Mouse (Mus musculus) forebrain, embryonic 16.5 days (tissue): ENCODE results near the gene Cbs. TPM values are rescaled to one million over a fixed set of nuclear protein-coding genes. Genes with fewer than 3 reads are reported as not detected.

Source experiments
- ATAC-seq: fragments of 200-750 bp; cut with Nextera tagmentation; 2 replicates; pipeline ENCODE4 v1.8.0; 2017; ENCODE audit warnings: mild to moderate bottlenecking, moderate library complexity
- H3K27ac ChIP-seq: fragments of 300-500 bp; sonication (generic); 2 replicates; pipeline ENCODE4 v1.5.1; 2014; ENCODE audit warnings: low read length, control low read depth
- H3K27me3 ChIP-seq: fragments of 300-500 bp; sonication (generic); replicated peaks from 2 replicates; pipeline ENCODE4 v1.6.1; 2014; ENCODE audit warnings: low read length; ENCODE audit not compliant: control insufficient read depth, insufficient read depth
- H3K36me3 ChIP-seq: fragments of 300-500 bp; sonication (generic); 2 replicates; pipeline ENCODE4 v1.6.1; 2014; ENCODE audit not compliant: control insufficient read depth, insufficient read depth
- H3K4me1 ChIP-seq: fragments of 300-500 bp; sonication (generic); replicated peaks from 2 replicates; pipeline ENCODE4 v1.6.1; 2014; ENCODE audit warnings: low read length; ENCODE audit not compliant: control insufficient read depth, insufficient read depth
- H3K4me2 ChIP-seq: fragments of 300-500 bp; sonication (generic); 2 replicates; pipeline ENCODE4 v1.6.1; 2014; ENCODE audit warnings: mild to moderate bottlenecking, low read length, control low read depth
- H3K4me3 ChIP-seq: fragments of 300-500 bp; sonication (generic); replicated peaks from 2 replicates; pipeline ENCODE4 v1.5.1; 2014; ENCODE audit warnings: mild to moderate bottlenecking, low read length, control low read depth
- H3K9ac ChIP-seq: fragments of 300-500 bp; sonication (generic); replicated peaks from 2 replicates; pipeline ENCODE4 v1.6.1; 2014; ENCODE audit warnings: low read depth, low read length, control low read depth
- H3K9me3 ChIP-seq: fragments of 300-500 bp; sonication (generic); 2 replicates; pipeline ENCODE4 v1.6.1; 2016; ENCODE audit warnings: low read length; ENCODE audit not compliant: control insufficient read depth
- WGBS: fragments of 180-500 bp; shearing (Covaris S2); extraction: QIAGEN DNeasy Blood & Tissue Kit; methylation state at CpG from one replicate; pipeline ENCODE4 v1.1.7; 2014; 5-methylcytosine and 5-hydroxymethylcytosine counted together
- polyA plus RNA-seq: library from polyadenylated mRNA; unstranded; fragments of >200 nt; fragmentation: Nextera tagmentation; extraction: Ambion mirVana; gene quantifications from 2 replicates; pipeline ENCODE4 v1.2.1, GENCODE M21; 2015

Cbs gene
- polyA plus RNA-seq, 1 experiment from 2014 or later = 8.7 TPM

- Histone ChIP-seq H3K4me3 (no peak overlapping the region), H3K27me3 (no peaks in the 10 kb centered on the region), H3K9ac (no peak overlapping the region), H3K27ac (no peak overlapping the region), H3K4me2 (no peak overlapping the region), H3K36me3 (peaks cover 50% of the 10 kb centered on the region), H3K4me1 (peaks cover 13% of the 10 kb centered on the region), H3K9me3 (no peaks in the 10 kb centered on the region)
- WGBS = 87% methylated on average over 6 of the region's 6 CpGs
- ATAC-seq = no peak
Observed at GRCm38 (mm10) chr17:31653277-31653676, 16.2 kb upstream of the Cbs start.

GRCm38 (mm10) chr17:31652152-31652551, 15.1 kb upstream of the Cbs start:
- Histone ChIP-seq H3K27ac (no peak overlapping the region), H3K9ac (no peak overlapping the region)
- 90% methylated on average over 14 of the region's 14 CpGs for WGBS

GRCm38 (mm10) chr17:31646199-31647002, 9.4 kb upstream of the Cbs start:
- Histone ChIP-seq H3K4me3 (no peak overlapping the region), H3K27me3 (no peaks in the 10 kb centered on the region), H3K4me1 (no peaks in the 10 kb centered on the region), H3K36me3 (peaks cover 46% of the 10 kb centered on the region), H3K4me2 (no peak overlapping the region), H3K27ac (no peak overlapping the region), H3K9ac (no peak overlapping the region), H3K9me3 (no peaks in the 10 kb centered on the region)
- 93% methylated on average over 5 of the region's 5 CpGs for WGBS
- no peak for ATAC-seq

More at GRCm38 (mm10) chr17:31652152-31652551, 15.1 kb upstream of the Cbs start:
- Histone ChIP-seq H3K36me3 (peaks cover 59% of the 10 kb centered on the region), H3K9me3 (no peaks in the 10 kb centered on the region), H3K27me3 (no peaks in the 10 kb centered on the region), H3K4me3 (no peak overlapping the region), H3K4me1 (peaks cover 5% of the 10 kb centered on the region), H3K4me2 (no peak overlapping the region)
- ATAC-seq = no peak

GRCm38 (mm10) chr17:31642913-31643312, 5.9 kb upstream of the Cbs start:
- Histone ChIP-seq H3K4me2 (no peak overlapping the region), H3K36me3 (peaks cover 21% of the 10 kb centered on the region), H3K9ac (no peak overlapping the region), H3K4me3 (no peak overlapping the region), H3K9me3 (no peaks in the 10 kb centered on the region), H3K4me1 (peaks cover 6% of the 10 kb centered on the region), H3K27ac (no peak overlapping the region), H3K27me3 (no peaks in the 10 kb centered on the region)
- 80% methylated on average over 4 of the region's 4 CpGs for WGBS
- no peak for ATAC-seq

- Histone ChIP-seq H3K4me1 (peaks cover 11% of the 10 kb centered on the region), H3K4me2 (no peak overlapping the region), H3K36me3 (peaks cover 15% of the 10 kb centered on the region), H3K9ac (no peak overlapping the region), H3K27ac (no peak overlapping the region), H3K27me3 (no peaks in the 10 kb centered on the region), H3K4me3 (no peak overlapping the region), H3K9me3 (no peaks in the 10 kb centered on the region)
- ATAC-seq = no peak
- 29% methylated on average over 8 of the region's 8 CpGs for WGBS
Observed at GRCm38 (mm10) chr17:31642331-31642730, 5.3 kb upstream of the Cbs start.

GRCm38 (mm10) chr17:31639651-31640050, 2.6 kb upstream of the Cbs start:
- H3K4me3 ChIP-seq = no peak overlapping the region
- no peak overlapping the region for H3K4me2 ChIP-seq
- H3K9ac ChIP-seq = no peak overlapping the region
- WGBS = 27% methylated on average over 4 of the region's 4 CpGs
- H3K4me1 ChIP-seq = peaks cover 24% of the 10 kb centered on the region
- peaks cover 4% of the 10 kb centered on the region; the same call in 1 of the 2 replicates for H3K27me3 ChIP-seq
- no peaks in the 10 kb centered on the region for H3K36me3 ChIP-seq
- ATAC-seq = no peak
- H3K9me3 ChIP-seq = no peaks in the 10 kb centered on the region
- no peak overlapping the region for H3K27ac ChIP-seq

- peak overlapping the region; percentile 61 for H3K27ac ChIP-seq
- peak; percentile 48; the same call in 1 of the 2 replicates for ATAC-seq
- H3K4me3 ChIP-seq = no peak overlapping the region
- peaks cover 24% of the 10 kb centered on the region for H3K4me1 ChIP-seq
- no peaks in the 10 kb centered on the region for H3K36me3 ChIP-seq
- WGBS = 28% methylated on average over 9 of the region's 9 CpGs
- H3K4me2 ChIP-seq = no peak overlapping the region
- H3K9ac ChIP-seq = no peak overlapping the region
- H3K9me3 ChIP-seq = no peaks in the 10 kb centered on the region
- peaks cover 4% of the 10 kb centered on the region; the same call in 1 of the 2 replicates for H3K27me3 ChIP-seq
Observed at GRCm38 (mm10) chr17:31637866-31638570, 980 bp upstream of the Cbs start.

- Histone ChIP-seq H3K27ac (no peak overlapping the region), H3K9ac (peak overlapping the region; percentile 57), H3K27me3 (peaks cover 4% of the 10 kb centered on the region; the same call in 1 of the 2 replicates), H3K4me1 (peaks cover 24% of the 10 kb centered on the region), H3K4me3 (peak overlapping the region; percentile 56), H3K9me3 (no peaks in the 10 kb centered on the region), H3K36me3 (no peaks in the 10 kb centered on the region), H3K4me2 (peak overlapping the region; percentile 93)
- peak; percentile 41; the same call in 1 of the 2 replicates for ATAC-seq
- 5% methylated on average over 45 of the region's 45 CpGs for WGBS
Observed at GRCm38 (mm10) chr17:31636277-31636941, 629 bp downstream of the Cbs start.

- no peak overlapping the region for H3K9ac ChIP-seq
- H3K4me1 ChIP-seq = peaks cover 24% of the 10 kb centered on the region
- H3K27me3 ChIP-seq = peaks cover 4% of the 10 kb centered on the region; the same call in 1 of the 2 replicates
- no peak overlapping the region for H3K27ac ChIP-seq
- ATAC-seq = no peak
- H3K36me3 ChIP-seq = no peaks in the 10 kb centered on the region
- H3K4me2 ChIP-seq = peak overlapping the region; percentile 93
- WGBS = 64% methylated on average over 11 of the region's 11 CpGs
- no peaks in the 10 kb centered on the region for H3K9me3 ChIP-seq
- H3K4me3 ChIP-seq = no peak overlapping the region
Observed at GRCm38 (mm10) chr17:31635781-31636180, 1.3 kb downstream of the Cbs start.
